In the genomic region with DNA sequence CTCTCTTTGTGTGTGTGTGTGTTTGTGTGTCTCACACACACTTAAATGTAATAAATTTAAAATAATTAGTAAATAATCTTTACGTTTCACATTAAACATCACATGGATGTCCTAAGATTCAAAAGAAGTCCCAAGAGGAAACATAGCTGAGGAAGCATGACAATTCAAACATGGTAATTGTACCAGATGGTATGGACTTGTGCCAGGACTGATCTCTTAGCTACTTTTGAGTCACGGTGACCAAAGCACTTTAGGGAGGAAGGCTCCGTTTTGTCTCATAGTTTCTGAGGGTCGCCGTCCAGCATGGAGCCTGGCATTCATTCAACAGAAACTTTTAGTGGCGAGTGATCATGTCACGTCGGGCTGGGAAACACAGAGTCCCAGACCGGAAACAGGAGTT, we compare ENCODE assay signal across 24 mouse cellular contexts. TPM values are rescaled to one million over a fixed set of nuclear protein-coding genes. Genes with fewer than 3 reads are reported as not detected.
DNase-seq lines count a peak whose midpoint lies in the region; TF ChIP-seq lines count a peak whose summit lies in the region.
"Had no signal": no experiment of that assay in that cellular context is flagged by ENCODE, and none has a peak within 500 bp of the region (broad histone marks: within the 10 kb centered on the region; RNA-seq: fewer than 3 reads in every experiment).

No protein-coding gene starts in this region.

- peak; percentile 18 to 26 for DNase-seq in cerebellum, postnatal 14 days
- no peak for DNase-seq in cerebellum, adult 8-10 months
- DNase-seq in 3134 (ENCODE audit: extremely low read depth, insufficient read length, low spot score) (peak; percentile 54), MN1 (ENCODE audit: low spot score) (peak; percentile 74)
- DNase-seq in spleen, postnatal 14 days (ENCODE audit: low spot score in 2 of 2), result no peak
- no peak for DNase-seq in layer of hippocampus, postnatal 36 days
- DNase-seq: B cell, adult 2 months; cerebellum, adult 11 months; cerebellum, adult 9-10 months; gastrocnemius, postnatal 25 days had no signal

- no peak for TF ChIP-seq POLR2A in myocyte (IDR thresholded peaks at IDR 0.05; ENCODE audit: insufficient read length, low read depth)

- no peak overlapping the region for H3ac ChIP-seq in myocyte (ENCODE audit: control insufficient read depth, insufficient read length)

- no peaks in the 10 kb centered on the region for H3K27me3 ChIP-seq in myocyte (ENCODE audit: control insufficient read depth, insufficient read depth, insufficient read length)
- H3K27me3 ChIP-seq: forebrain, embryonic 13.5 days; heart, embryonic 12.5 days; intestine, embryonic 15.5 days; Patski had no signal

- no peaks in the 10 kb centered on the region for H3K36me3 ChIP-seq in myocyte (ENCODE audit: control insufficient read depth, insufficient read depth)
- H3K36me3 ChIP-seq: heart, embryonic 12.5 days; intestine, embryonic 15.5 days had no signal

- no peak overlapping the region for H3K4me3 ChIP-seq in myocyte
- H3K4me3 ChIP-seq: forebrain, embryonic 13.5 days; gastrocnemius, adult 2 months; heart, embryonic 12.5 days; hindbrain, embryonic 10.5 days; intestine, embryonic 15.5 days had no signal

- H3K4me2 ChIP-seq in myocyte (ENCODE audit: low read depth), result peak overlapping the region; percentile 77
- H3K4me2 ChIP-seq: forebrain, embryonic 13.5 days; heart, embryonic 12.5 days; hindbrain, embryonic 14.5 days; intestine, embryonic 15.5 days had no signal

- H3K79me2 ChIP-seq in myocyte (ENCODE audit: control insufficient read depth, insufficient read depth), result no peaks in the 10 kb centered on the region

TF ChIP-seq in myocyte, 11 proteins besides CTCF, POLR2A, EP300 and RAD21:
- TF ChIP-seq TCF3 (IDR thresholded peaks at IDR 0.05; ENCODE audit: insufficient read length, low read depth) (no peak), MYOD1 (IDR thresholded peaks at IDR 0.05; ENCODE audit: control insufficient read depth in 1 of 3, insufficient read length in 2 of 3, low read depth in 2 of 3) (no peak), E2F4 (IDR thresholded peaks at IDR 0.05; ENCODE audit: insufficient read depth) (no peak)

RNA-seq across cellular contexts. Expression of gene Armc9, which starts 6.4 kb away (rescaled TPM):
- 6.4 TPM for polyA plus RNA-seq in myocyte (2012; fragmentation: generic; extraction: Trizol)
- total RNA-seq in layer of hippocampus, postnatal 36 days (2021), result 10 to 100 TPM; 38.1 to 44.0 TPM

RNA-seq across cellular contexts. Expression of gene Gm21972, which starts 14.7 kb away (rescaled TPM):
- 1.0 TPM for polyA plus RNA-seq in myocyte (2012; fragmentation: generic; extraction: Trizol)
- 1 to 10 TPM; 3.2 to 4.3 TPM for total RNA-seq in layer of hippocampus, postnatal 36 days (2021)
- polyA plus RNA-seq: activated CD4-positive, CD25-positive, alpha-beta regulatory T cell, adult 4 months; CD4-positive, CD25-positive, alpha-beta regulatory T cell, adult 4 months; heart, embryonic 16.5 days; hindbrain, embryonic 10.5 days; intestine, embryonic 15.5 days had no signal

RNA-seq across cellular contexts. Expression of gene Htr2b, which starts 36.4 kb away (rescaled TPM):
- polyA plus RNA-seq in myocyte (2012; fragmentation: generic; extraction: Trizol), result 2.3 TPM
- not detected for total RNA-seq in layer of hippocampus, postnatal 36 days (2021)
- total RNA-seq: adrenal gland, postnatal 14 days; gastrocnemius, adult 2 months; granulocyte monocyte progenitor cell, adult 5-6 weeks had no signal
- polyA plus RNA-seq: G1E had no signal

Comparison
In these comparisons a context has a peak if more than half of its experiments do, and no peak if none do; other contexts are left out.
1. DNase-seq: peak in cerebellum, postnatal 14 days (2 of 2), 3134 (single experiment) and MN1 (single experiment); none in cerebellum, adult 8-10 months (single experiment), spleen, postnatal 14 days (0 of 2) and layer of hippocampus, postnatal 36 days (0 of 2).